Mouse (Mus musculus) small intestine, adult 2 months (tissue): ENCODE measurements around the gene Pcx. TPM values are rescaled to one million over a fixed set of nuclear protein-coding genes. Genes with fewer than 3 reads are reported as not detected.

Experiments used
- H3K27ac ChIP-seq: fragments of 200-500 bp; 2 replicates; pipeline ENCODE4 v1.5.1; 2012; ENCODE audit warnings: low read depth, low read length, control low read depth, inconsistent platforms; ENCODE audit not compliant: insufficient read depth
- H3K27me3 ChIP-seq: fragments of 200-500 bp; 2 replicates; pipeline ENCODE4 v1.6.1; 2012; ENCODE audit warnings: mild to moderate bottlenecking, moderate library complexity, low read length, inconsistent platforms; ENCODE audit not compliant: control insufficient read depth, insufficient read depth
- H3K36me3 ChIP-seq: fragments of 200-500 bp; 2 replicates; pipeline ENCODE4 v1.6.1; 2012; ENCODE audit warnings: mild to moderate bottlenecking, low read length, control low read depth, inconsistent platforms; ENCODE audit not compliant: control insufficient read depth, insufficient read depth
- H3K4me1 ChIP-seq: fragments of 200-500 bp; 2 replicates; pipeline ENCODE4 v1.6.1; 2012; ENCODE audit warnings: low read length, inconsistent platforms, mixed read lengths; ENCODE audit not compliant: control insufficient read depth, insufficient read depth, insufficient read length
- H3K4me3 ChIP-seq: fragments of 200-500 bp; 2 replicates; pipeline ENCODE4 v1.5.1; 2012; ENCODE audit warnings: low read depth, mild to moderate bottlenecking, control low read depth, inconsistent platforms, low read length, moderate library complexity
- CTCF ChIP-seq: fragments of 200-500 bp; IDR thresholded peaks from 2 replicates; pipeline ENCODE4 v1.5.1; 2012; ENCODE audit warnings: low read depth, mild to moderate bottlenecking, control low read depth, inconsistent platforms, low read length, moderate library complexity, mixed read lengths; ENCODE audit not compliant: insufficient replicate concordance, insufficient read length; ENCODE audit errors: extremely low read depth
- POLR2A ChIP-seq: fragments of 200-500 bp; IDR thresholded peaks from 2 replicates; pipeline ENCODE4 v1.6.1; 2012; ENCODE audit warnings: low read depth, mild to moderate bottlenecking, control low read depth, inconsistent platforms, low read length, moderate library complexity
- WGBS: fragments of 180-500 bp; shearing (Covaris S2); methylation state at CpG from one replicate; pipeline ENCODE4 v1.1.7; 2018; 5-methylcytosine and 5-hydroxymethylcytosine counted together
- polyA plus RNA-seq: library from polyadenylated mRNA; depleted of rRNA; stranded (reverse); fragments of >200 nt; gene quantifications from 2 replicates; pipeline ENCODE4 v1.2.3, GENCODE M21; 2012

Gene Pcx
- polyA plus RNA-seq, 1 experiment: 31.3 TPM

- no peak overlapping the region for H3K4me3 ChIP-seq
- H3K27me3 ChIP-seq: no peaks in the 10 kb centered on the region
- H3K4me1 ChIP-seq: no peaks in the 10 kb centered on the region; the same call in 1 of the 2 replicates
- no peaks in the 10 kb centered on the region for H3K36me3 ChIP-seq
- no peak for TF ChIP-seq CTCF
- TF ChIP-seq POLR2A: no peak
- H3K27ac ChIP-seq: no peak overlapping the region
- WGBS: 33% methylated on average over 5 of the region's 5 CpGs
Measured at GRCm38 (mm10) chr19:4560205-4560604, 49.9 kb downstream of the Pcx start.

- H3K36me3 ChIP-seq: no peaks in the 10 kb centered on the region
- H3K4me3 ChIP-seq: no peak overlapping the region
- TF ChIP-seq CTCF: no peak
- TF ChIP-seq POLR2A: no peak
- peaks cover 6% of the 10 kb centered on the region; the same call in 1 of the 2 replicates for H3K4me1 ChIP-seq
- H3K27me3 ChIP-seq: no peaks in the 10 kb centered on the region
- H3K27ac ChIP-seq: no peak overlapping the region
- WGBS: 91% methylated on average over 5 of the region's 5 CpGs
Measured at GRCm38 (mm10) chr19:4565678-4566077, 55.4 kb downstream of the Pcx start.

DNA sequence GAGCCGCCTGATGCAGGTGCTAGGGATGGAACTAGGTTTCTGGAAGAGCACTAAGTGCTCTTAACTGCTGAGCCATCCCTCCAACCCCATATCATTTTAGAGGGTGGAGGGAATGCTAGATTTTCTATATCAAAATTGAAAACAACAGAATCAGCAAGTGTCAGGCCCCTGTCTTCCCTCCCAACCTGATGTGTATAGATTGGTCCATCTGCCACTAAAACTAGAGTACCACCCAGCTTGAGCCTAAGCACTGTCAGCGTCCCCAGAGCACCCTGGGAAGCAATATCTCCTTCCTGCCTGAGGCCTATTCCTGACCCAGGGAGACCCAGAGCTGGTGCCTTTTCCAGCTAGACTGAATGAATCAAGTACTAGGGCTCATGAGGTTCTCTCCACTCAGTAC is 56.6 kb downstream of the Pcx start:
- 90% methylated on average over 2 of the region's 2 CpGs for WGBS
- no peaks in the 10 kb centered on the region for H3K36me3 ChIP-seq
- no peak overlapping the region for H3K27ac ChIP-seq
- peaks cover 6% of the 10 kb centered on the region; the same call in 1 of the 2 replicates for H3K4me1 ChIP-seq
- TF ChIP-seq POLR2A: no peak
- no peak for TF ChIP-seq CTCF
- no peaks in the 10 kb centered on the region for H3K27me3 ChIP-seq
- H3K4me3 ChIP-seq: no peak overlapping the region

DNA sequence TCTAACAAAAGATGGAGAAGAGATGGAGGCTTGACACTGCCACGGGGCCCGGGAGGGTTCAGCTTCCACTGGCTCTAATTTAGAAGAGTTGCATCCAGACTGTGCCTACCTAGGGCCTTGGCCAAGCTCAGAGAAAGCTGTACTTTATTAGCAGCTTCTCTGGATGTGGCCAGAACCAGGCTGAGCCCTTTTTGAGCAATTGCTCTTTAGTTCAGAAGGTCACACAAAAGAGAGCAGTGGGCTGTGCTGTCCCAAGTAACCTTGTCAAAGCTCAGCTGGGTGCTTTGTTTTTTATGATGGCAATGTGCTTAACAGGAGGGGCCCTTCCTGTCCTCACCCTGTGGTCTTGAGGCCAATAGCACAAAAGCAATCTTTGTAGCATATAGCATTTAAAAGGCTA is 57.4 kb downstream of the Pcx start:
- Histone ChIP-seq H3K4me1 (peaks cover 6% of the 10 kb centered on the region; the same call in 1 of the 2 replicates), H3K4me3 (no peak overlapping the region), H3K27ac (no peak overlapping the region), H3K27me3 (no peaks in the 10 kb centered on the region), H3K36me3 (no peaks in the 10 kb centered on the region)
- TF ChIP-seq POLR2A (no peak), CTCF (no peak)
- WGBS: 76% methylated on average over 2 of the region's 2 CpGs

GRCm38 (mm10) chr19:4568832-4569231 is 58.6 kb downstream of the Pcx start:
- TF ChIP-seq CTCF: no peak
- no peak for TF ChIP-seq POLR2A
- H3K4me3 ChIP-seq: no peak overlapping the region
- 30% methylated on average over 4 of the region's 4 CpGs for WGBS
- no peak overlapping the region for H3K27ac ChIP-seq
- peaks cover 6% of the 10 kb centered on the region; the same call in 1 of the 2 replicates for H3K4me1 ChIP-seq
- H3K36me3 ChIP-seq: no peaks in the 10 kb centered on the region
- H3K27me3 ChIP-seq: no peaks in the 10 kb centered on the region

GRCm38 (mm10) chr19:4569356-4570236 is 59.3 kb downstream of the Pcx start:
- WGBS: 78% methylated on average over 17 of the region's 17 CpGs
- H3K4me3 ChIP-seq: no peak overlapping the region
- no peak for TF ChIP-seq CTCF
- no peaks in the 10 kb centered on the region for H3K36me3 ChIP-seq
- H3K4me1 ChIP-seq: peaks cover 6% of the 10 kb centered on the region; the same call in 1 of the 2 replicates
- H3K27ac ChIP-seq: no peak overlapping the region
- no peaks in the 10 kb centered on the region for H3K27me3 ChIP-seq

DNA sequence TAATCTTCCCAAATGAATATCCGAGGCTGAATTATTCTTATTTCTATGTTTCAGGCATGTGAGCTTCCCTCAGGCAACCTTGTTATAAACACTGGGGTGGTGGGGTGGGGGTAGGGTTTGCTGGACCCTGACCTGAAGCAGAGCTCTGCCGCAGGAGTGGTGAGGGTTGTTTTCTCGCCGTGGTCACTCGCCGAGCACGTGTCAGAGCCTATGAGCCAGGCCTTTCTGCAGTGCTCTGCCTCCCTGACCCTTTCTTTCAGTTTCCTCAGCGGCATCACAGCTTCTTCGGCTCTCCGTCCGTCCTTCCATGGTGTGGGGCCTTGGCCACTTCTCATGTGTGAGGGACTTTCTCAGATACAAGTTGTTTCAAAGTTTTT is 60.0 kb downstream of the Pcx start:
- TF ChIP-seq CTCF: no peak
- TF ChIP-seq POLR2A: no peak
- H3K4me1 ChIP-seq: peaks cover 6% of the 10 kb centered on the region; the same call in 1 of the 2 replicates
- 91% methylated on average over 11 of the region's 11 CpGs for WGBS
- H3K27me3 ChIP-seq: no peaks in the 10 kb centered on the region
- no peaks in the 10 kb centered on the region for H3K36me3 ChIP-seq
- H3K4me3 ChIP-seq: no peak overlapping the region
- no peak overlapping the region for H3K27ac ChIP-seq

DNA sequence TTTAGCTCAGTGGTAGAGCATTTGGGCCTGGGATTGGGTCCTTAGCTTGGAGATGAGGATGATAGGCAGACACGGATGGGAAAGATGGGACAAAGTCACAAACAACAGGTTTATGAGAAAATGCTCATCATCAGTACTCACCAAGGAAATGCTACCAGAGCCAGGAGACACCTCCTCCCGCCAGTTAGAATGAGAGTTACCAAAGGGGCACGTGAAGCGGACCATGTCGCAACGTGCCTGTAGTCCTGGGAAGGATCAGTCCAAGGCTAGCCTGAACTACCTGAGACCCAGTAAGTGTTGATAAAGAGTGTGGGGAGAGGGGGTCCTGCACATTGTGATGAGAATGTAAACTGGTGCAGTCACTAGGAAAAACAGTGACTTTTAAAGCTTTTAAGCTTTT is 60.5 kb downstream of the Pcx start:
- H3K4me1 ChIP-seq: peaks cover 4% of the 10 kb centered on the region; the same call in 1 of the 2 replicates
- H3K27ac ChIP-seq: no peak overlapping the region
- H3K4me3 ChIP-seq: no peak overlapping the region
- WGBS: 94% methylated on average over 6 of the region's 6 CpGs
- H3K27me3 ChIP-seq: no peaks in the 10 kb centered on the region
- no peak for TF ChIP-seq POLR2A
- TF ChIP-seq CTCF: no peak
- H3K36me3 ChIP-seq: no peaks in the 10 kb centered on the region
